Mouse (Mus musculus) monocyte, adult 5-6 weeks (primary cell): ENCODE results near the gene Exog. TPM values are rescaled to one million over a fixed set of nuclear protein-coding genes. Genes with fewer than 3 reads are reported as not detected.

Experiments
- ATAC-seq: fragments of 153-309, 156-312 bp; replicated peaks from 2 replicates; pipeline ENCODE4 v1.8.0; 2017; ENCODE audit warnings: mild to moderate bottlenecking; ENCODE audit not compliant: low TSS enrichment, insufficient number of reproducible peaks, severe bottlenecking, poor library complexity, low FRiP score
- total RNA-seq: library from RNA; stranded (forward); fragments of 200-1000, 200-491, 200-594 nt; gene quantifications from 3 replicates; pipeline ENCODE4 v1.2.3, GENCODE M21; 2017

The Exog gene
- 0.48 to 4.9 TPM (median 4.6 TPM) in 3 replicates for total RNA-seq

GRCm38 (mm10) chr9:119444738-119445429 is at the start of gene Exog:
Gene Exog (plus strand): TSS chr9:119444943.
- ATAC-seq = peak; percentile 76

GRCm38 (mm10) chr9:119401351-119401750 is 43.4 kb upstream of the Exog start:
- ATAC-seq = no peak

DNA sequence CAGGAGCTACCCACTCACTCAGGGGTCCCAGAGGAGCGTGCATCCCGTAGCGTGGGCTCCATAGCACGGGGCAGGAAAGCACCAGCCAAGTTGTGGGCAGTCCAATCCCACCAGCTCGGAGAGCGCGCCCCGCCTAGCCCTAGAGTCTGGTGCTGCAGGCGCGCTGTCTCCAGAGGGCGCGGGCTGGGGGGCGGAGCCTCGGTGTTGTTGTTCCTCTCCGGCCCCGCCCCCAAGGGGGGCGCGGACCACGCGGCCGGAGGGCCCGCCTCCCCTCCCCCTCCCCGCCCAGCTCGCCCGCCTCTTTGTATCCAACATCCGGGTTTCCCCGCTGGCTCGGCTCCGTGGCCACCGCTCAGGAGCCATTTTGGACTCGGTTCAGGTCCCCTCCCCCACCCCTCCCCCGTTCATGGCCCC is 42.9 kb upstream of the Exog start, which contains the start of gene Acvr2b:
Gene Acvr2b (plus strand): TSS at position 318 of the 414 bp plus-strand sequence.
- peak; percentile 76 for ATAC-seq

- ATAC-seq = no peak
These were observed 42.2 kb upstream of the Exog start for GRCm38 (mm10) chr9:119402253-119403235.

- ATAC-seq = no peak
These were observed 41.5 kb upstream of the Exog start for GRCm38 (mm10) chr9:119403236-119403641.

- ATAC-seq = no peak
These were observed 40.7 kb upstream of the Exog start for GRCm38 (mm10) chr9:119404090-119404489.

DNA sequence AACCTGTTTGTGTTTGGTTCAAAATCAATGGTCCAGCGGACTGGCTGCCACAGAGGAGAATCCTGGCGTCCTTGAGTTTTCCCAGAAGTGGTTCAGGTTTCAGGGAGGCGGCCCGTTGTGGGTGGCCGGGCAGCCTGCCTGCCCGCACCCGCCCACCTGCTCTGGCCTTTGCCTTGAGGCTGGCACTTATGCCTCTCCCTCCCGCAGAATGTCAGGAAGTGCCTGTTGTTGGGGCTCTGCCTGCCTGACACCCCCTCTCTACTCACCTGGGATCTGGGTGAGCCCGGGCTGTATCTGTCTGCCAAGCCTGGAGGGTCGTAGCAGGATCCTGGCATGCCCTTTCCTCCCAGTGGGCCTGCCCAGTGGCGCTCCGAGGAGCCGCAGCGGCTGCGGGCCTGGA is 36.9 kb upstream of the Exog start:
- ATAC-seq = no peak

DNA sequence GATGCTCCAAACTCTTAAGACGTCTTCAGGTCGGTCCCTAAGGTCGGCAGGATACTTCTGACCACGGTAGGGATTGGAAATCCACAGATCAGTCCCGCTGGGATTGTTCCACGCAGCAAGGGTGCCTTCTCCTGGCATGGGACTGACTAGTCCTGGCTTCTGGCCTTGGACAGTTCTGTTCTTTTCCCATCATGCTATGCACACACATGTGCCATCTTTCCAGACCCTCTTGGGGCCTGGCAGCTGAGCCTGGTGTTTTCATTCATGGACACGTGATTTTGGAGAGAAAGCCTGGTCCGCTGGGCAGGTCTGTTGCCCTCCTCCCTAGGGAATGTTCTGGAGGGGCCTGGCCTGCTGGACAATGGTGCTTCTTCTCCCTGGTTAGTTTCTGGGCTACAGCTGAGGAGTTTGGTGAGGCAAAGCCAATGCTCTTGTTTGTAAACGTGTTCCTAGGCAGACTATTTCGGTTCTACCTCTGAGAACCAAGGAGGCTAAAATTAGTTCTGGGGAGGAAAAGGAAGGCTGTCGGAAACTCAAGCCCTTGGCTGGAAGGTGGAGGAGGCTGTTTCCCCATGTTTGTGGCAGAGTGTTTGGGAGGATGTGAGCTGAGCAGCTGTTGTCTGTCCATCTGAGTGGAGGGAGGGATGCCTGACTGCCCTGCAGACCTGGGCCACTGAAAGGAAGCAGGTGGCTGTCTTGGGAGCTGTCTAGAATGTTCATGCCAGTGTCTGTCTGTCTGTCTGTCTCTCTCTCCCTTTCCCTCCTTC is 35.7 kb upstream of the Exog start:
- no peak for ATAC-seq

DNA sequence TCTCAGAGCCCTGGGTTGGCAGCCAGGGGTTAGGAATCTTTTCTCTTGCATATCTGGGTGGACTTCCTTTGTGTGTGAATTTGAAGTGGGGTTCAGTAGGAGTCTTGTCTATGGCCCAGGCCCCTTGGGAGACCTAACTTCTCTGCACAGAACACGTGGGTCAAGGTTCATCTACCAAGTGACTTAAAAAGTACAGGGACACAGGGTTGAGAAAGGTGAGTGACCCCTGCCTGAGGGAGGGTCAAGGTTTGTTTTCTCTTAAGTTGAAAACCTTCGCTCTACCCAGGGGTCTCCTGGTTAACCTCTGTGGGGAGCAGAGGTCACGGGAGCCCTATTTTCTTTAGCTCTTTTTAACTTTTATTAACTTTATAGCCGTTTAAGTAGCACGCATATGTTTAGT is 34.9 kb upstream of the Exog start:
- no peak for ATAC-seq

DNA sequence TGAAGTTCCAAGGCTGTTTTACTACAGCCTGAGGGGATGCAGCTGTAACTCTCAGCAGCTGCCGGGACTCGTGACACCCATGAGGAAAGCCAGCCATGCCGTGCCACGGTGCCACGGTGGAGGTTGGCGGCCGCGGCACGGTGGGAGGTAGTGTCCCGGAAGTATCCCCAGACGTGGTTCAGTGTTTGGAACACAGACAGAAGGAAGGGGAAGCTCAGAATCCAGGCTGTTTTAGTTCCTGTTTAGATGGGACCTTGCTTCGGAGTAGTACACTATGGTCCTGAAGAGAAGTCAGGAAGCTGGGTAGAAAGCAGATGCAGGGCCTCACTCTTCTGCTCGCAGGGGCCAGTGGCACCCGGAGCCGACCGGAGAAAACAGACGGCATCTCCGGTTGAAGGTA is 26.7 kb upstream of the Exog start:
- 0 out of 2 replicates have a peak, but pooled peaks have one; percentile 17 for ATAC-seq

DNA sequence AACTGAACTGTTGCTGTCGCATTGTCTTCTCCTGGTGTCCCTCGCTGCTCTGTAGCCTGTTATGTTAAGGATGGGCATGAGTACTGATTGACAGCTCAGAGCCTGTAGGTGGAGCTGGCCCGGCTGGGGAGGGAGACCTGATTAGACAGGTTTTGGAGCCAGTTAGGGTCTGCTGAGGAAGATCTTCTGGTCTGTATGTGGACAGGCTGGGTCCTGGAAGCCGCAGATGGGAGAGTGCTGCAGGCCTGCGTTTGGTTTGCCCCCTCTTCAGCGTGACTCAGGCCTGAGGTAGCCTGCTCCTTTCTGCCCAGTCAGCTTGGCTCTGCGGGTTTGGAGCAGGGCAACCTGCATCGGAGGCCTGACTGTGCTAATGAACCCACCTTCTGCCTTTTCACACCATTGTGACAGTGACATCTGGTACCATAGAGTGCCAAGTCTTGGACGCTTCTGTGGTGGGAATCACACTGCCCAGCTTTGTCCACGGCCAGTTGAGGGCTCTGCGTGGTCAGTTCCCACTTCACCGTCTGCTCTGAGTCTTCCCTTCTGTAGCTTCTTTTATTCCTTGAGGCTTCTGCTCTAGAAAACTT is 24.8 kb upstream of the Exog start:
- ATAC-seq = no peak

GRCm38 (mm10) chr9:119425217-119425975 is 19.3 kb upstream of the Exog start:
- ATAC-seq = peak; percentile 15; the same call in 1 of the 2 replicates

DNA sequence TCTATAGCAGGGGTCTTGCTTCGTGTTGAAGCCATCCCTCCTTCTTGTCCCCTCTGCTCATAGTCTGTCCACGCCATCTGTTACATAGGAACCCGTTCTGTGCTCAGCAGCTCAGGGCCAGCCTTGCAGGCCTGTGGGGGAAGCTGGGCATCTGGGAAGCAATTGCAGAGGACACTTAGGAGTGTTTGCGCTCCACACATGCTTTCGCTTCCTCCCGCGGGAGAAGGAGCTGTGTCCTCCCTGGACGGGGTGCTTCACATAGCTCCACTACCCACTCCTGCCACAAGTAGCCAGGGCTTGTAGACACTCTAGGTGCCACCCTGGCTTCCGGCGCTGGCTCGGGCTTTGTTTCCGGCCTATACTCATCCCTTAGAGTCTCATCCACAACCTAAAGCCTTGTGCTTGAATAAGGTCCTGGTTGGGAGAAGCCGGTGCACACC is 18.7 kb upstream of the Exog start:
- ATAC-seq = no peak

- ATAC-seq = no peak
These were observed 18.3 kb upstream of the Exog start for GRCm38 (mm10) chr9:119426483-119426882.

DNA sequence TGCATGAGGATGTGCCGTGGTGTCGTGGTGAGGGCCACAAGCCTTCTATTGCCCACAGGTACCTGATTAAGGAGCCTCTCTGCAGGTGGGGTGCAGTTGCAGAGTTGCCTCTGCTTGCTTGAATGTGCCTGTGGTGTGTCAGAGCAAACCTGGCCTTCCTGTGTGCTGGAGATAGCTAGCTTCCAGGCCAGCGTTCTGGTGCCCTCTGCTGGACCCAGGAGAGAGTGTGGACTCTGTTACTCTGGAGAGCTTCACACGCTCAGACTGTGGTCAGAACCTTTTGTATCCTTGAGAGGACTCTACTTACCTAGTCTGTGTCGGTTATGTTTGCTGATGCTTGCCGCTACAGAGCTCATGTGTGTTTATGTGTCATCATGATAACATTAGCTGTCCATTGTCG is 14.4 kb upstream of the Exog start:
- no peak for ATAC-seq

DNA sequence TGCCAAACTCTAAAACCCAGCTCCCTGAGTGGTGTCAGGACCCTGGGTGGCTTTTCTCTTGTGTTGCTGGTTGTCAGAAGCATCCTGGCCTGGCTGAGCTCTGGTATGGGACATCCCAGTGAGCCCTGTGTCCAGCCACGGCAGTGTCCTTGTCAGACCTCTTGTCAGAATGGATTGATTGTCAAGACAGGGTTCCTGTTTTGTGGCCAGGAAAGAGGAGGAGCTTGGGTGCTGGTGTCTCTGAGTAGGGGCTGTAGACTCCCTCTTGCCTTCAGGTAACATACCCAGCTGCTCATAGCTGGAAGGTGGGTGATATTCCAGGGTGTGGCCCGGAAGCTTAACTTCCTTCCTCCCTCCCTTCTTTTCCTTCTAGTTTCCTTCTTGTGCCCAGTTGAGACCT is 8.9 kb upstream of the Exog start:
- peak; percentile 10; the same call in 1 of the 2 replicates for ATAC-seq

GRCm38 (mm10) chr9:119438065-119438464 is 6.7 kb upstream of the Exog start:
- no peak for ATAC-seq

GRCm38 (mm10) chr9:119438498-119439000 is 6.2 kb upstream of the Exog start:
- no peak for ATAC-seq
